Mouse (Mus musculus) CD4-positive helper T cell, adult 2 months (primary cell): Measurements from ENCODE around the gene Hils1.

ENCODE experiments used
- DNase-seq: peaks from one replicate; pipeline ENCODE4 v3.0.0-alpha.2; 2012; ENCODE audit warnings: low read depth, missing footprints, low spot score

The Hils1 gene

GRCm38 (mm10) chr11:94988780-94989561 is 21.6 kb downstream of the Hils1 start:
- DNase-seq = no peak

- DNase-seq = peak; percentile 87
Measured at GRCm38 (mm10) chr11:94989562-94990017, 22.2 kb downstream of the Hils1 start.

- DNase-seq = no peak
Measured at GRCm38 (mm10) chr11:94990102-94990748, 22.8 kb downstream of the Hils1 start.

GRCm38 (mm10) chr11:94990749-94991577 is 23.6 kb downstream of the Hils1 start, which contains the start of gene Ppp1r9b:
TSS of gene Ppp1r9b (plus strand) at chr11:94991035.
- peak; percentile 91 for DNase-seq

GRCm38 (mm10) chr11:94991641-94992479 is 24.5 kb downstream of the Hils1 start:
- peak; percentile 63 for DNase-seq

- DNase-seq = no peak
Measured at GRCm38 (mm10) chr11:94992480-94992753, 25.0 kb downstream of the Hils1 start.

GRCm38 (mm10) chr11:94992754-94993606 is 25.6 kb downstream of the Hils1 start:
- peak; percentile 60 for DNase-seq

- no peak for DNase-seq
Measured at GRCm38 (mm10) chr11:94994208-94994814, 26.9 kb downstream of the Hils1 start.

- no peak for DNase-seq
Measured at GRCm38 (mm10) chr11:94994947-94995772, 27.8 kb downstream of the Hils1 start.

- no peak for DNase-seq
Measured at GRCm38 (mm10) chr11:94996101-94996500, 28.7 kb downstream of the Hils1 start.

GRCm38 (mm10) chr11:94996984-94997383 is 29.6 kb downstream of the Hils1 start:
- no peak for DNase-seq

- peak; percentile 43 for DNase-seq
Measured at GRCm38 (mm10) chr11:94997596-94997995, 30.2 kb downstream of the Hils1 start.

- peak; percentile 76 for DNase-seq
Measured at GRCm38 (mm10) chr11:94998041-94998531, 30.7 kb downstream of the Hils1 start.

- DNase-seq = no peak
Measured at GRCm38 (mm10) chr11:95000128-95000527, 32.7 kb downstream of the Hils1 start.

- DNase-seq = peak; percentile 77
Measured at GRCm38 (mm10) chr11:95000548-95000947, 33.2 kb downstream of the Hils1 start.

- DNase-seq = peak; percentile 74
Measured at GRCm38 (mm10) chr11:95001058-95001457, 33.7 kb downstream of the Hils1 start.

- DNase-seq = no peak
Measured at GRCm38 (mm10) chr11:95001584-95002347, 34.4 kb downstream of the Hils1 start.

- no peak for DNase-seq
Measured at GRCm38 (mm10) chr11:95002705-95003104, 35.3 kb downstream of the Hils1 start.
